Mouse (Mus musculus): ENCODE data around the gene Mgat5.

DNA sequence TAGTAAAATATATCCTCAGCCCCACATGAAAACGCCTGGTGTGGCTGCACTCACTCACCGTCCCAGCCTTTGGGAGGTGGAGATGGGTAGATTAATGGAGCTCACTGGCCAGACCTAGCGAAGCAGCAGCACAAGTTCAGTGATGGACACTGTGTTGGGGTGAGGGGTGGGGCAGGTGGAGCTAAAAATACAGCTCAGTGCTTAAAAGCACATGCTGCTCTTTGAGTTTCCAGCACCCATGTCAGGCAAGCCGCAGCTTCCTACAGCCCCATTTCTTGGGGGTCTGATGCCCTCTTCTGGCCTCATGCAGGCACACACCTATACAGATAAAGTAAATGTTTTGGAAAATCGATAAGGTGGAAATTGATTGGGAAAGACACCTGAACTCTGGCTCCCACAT is 204.7 kb downstream of the Mgat5 start:
- TF ChIP-seq POLR2A (IDR thresholded peaks at IDR 0.05; ENCODE audit: borderline replicate concordance, low read depth, low read length) (no peak), CTCF (IDR thresholded peaks at IDR 0.05; ENCODE audit: low read depth, low read length) (no peak)
